Mouse (Mus musculus) hindbrain, embryonic 15.5 days (tissue): ENCODE results near the gene E130114P18Rik. TPM values are rescaled to one million over a fixed set of nuclear protein-coding genes. Genes with fewer than 3 reads are reported as not detected.

Experiments used
- ATAC-seq: fragments of 200-750 bp; cut with Nextera tagmentation; 2 replicates; pipeline ENCODE4 v1.8.0; 2017; ENCODE audit warnings: low read depth, moderate number of reproducible peaks, moderate TSS enrichment; ENCODE audit not compliant: low FRiP score
- H3K27ac ChIP-seq: fragments of 300-500 bp; sonication (generic); replicated peaks from 2 replicates; pipeline ENCODE4 v1.5.1; 2015; ENCODE audit warnings: mild to moderate bottlenecking, inconsistent platforms
- H3K27me3 ChIP-seq: fragments of 300-500 bp; sonication (generic); 2 replicates; pipeline ENCODE4 v1.6.1; 2015; ENCODE audit warnings: control low read depth, inconsistent platforms
- H3K36me3 ChIP-seq: fragments of 300-500 bp; sonication (generic); 2 replicates; pipeline ENCODE4 v1.6.1; 2015; ENCODE audit warnings: control low read depth, inconsistent platforms
- H3K4me1 ChIP-seq: fragments of 300-500 bp; sonication (generic); replicated peaks from 2 replicates; pipeline ENCODE4 v1.6.1; 2015; ENCODE audit warnings: control low read depth, inconsistent platforms
- H3K4me2 ChIP-seq: fragments of 300-500 bp; sonication (generic); 2 replicates; pipeline ENCODE4 v1.6.1; 2015; ENCODE audit warnings: moderate library complexity, mild to moderate bottlenecking, inconsistent platforms
- H3K4me3 ChIP-seq: fragments of 300-500 bp; sonication (generic); 2 replicates; pipeline ENCODE4 v1.5.1; 2015; ENCODE audit warnings: mild to moderate bottlenecking, inconsistent platforms
- H3K9ac ChIP-seq: fragments of 300-500 bp; sonication (generic); 2 replicates; pipeline ENCODE4 v1.6.1; 2015; ENCODE audit warnings: inconsistent platforms
- H3K9me3 ChIP-seq: fragments of 300-500 bp; sonication (generic); 2 replicates; pipeline ENCODE4 v1.6.1; 2016; ENCODE audit warnings: control low read depth, inconsistent platforms
- WGBS: fragments of 180-500 bp; shearing (Covaris S2); methylation state at CpG from one replicate; pipeline ENCODE4 v1.1.7; 2015; 5-methylcytosine and 5-hydroxymethylcytosine counted together
- polyA plus RNA-seq: library from polyadenylated mRNA; unstranded; fragments of >200 nt; fragmentation: Nextera tagmentation; extraction: Ambion mirVana; gene quantifications from 2 replicates; pipeline ENCODE4 v1.2.1, GENCODE M21; 2015

The E130114P18Rik gene
- 20.2 and 23.1 TPM in 2 replicates for polyA plus RNA-seq

DNA sequence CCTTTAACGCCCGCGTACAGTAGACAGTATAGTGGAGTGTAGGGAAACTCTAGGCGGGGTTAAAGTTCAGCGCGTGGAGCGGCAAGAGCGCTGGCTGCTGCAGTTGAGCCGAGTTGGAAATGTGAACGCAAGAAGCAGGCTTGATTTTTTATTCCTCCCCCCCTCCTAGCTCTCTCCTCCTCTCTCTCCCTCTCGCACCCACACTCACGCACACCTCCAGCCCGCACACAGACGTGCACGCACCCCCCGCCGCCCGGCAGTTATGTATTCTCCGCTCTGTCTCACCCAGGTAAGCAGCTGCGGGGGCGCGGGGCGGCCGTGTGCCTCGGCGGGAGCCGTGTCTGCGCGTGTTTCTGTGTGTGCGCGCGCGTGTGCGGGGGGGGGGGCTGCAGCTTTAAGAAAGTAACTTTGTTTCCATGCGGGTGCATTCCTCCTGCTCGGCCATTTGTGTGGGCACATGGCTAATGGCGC is at the start of gene E130114P18Rik:
Gene E130114P18Rik, minus strand, starts transcription at position 373 of the 471 bp plus-strand sequence.
- under 1% methylated on average over 36 of the region's 37 CpGs for WGBS
- peak within 1 kb of the TSS; percentile 86 for H3K4me2 ChIP-seq
- peaks cover 25% of the 10 kb centered on the region for H3K4me1 ChIP-seq
- peak within 1 kb of the TSS; percentile 69 for H3K9ac ChIP-seq
- H3K4me3 ChIP-seq = peak within 1 kb of the TSS; percentile 78
- no peaks in the 10 kb centered on the region for H3K36me3 ChIP-seq
- 0 out of 2 replicates have a peak, but pooled peaks cover 3% of the 10 kb centered on the region for H3K27me3 ChIP-seq
- ATAC-seq = peak; percentile 77
- H3K27ac ChIP-seq = peak within 1 kb of the TSS; percentile 89
- no peaks in the 10 kb centered on the region for H3K9me3 ChIP-seq

DNA sequence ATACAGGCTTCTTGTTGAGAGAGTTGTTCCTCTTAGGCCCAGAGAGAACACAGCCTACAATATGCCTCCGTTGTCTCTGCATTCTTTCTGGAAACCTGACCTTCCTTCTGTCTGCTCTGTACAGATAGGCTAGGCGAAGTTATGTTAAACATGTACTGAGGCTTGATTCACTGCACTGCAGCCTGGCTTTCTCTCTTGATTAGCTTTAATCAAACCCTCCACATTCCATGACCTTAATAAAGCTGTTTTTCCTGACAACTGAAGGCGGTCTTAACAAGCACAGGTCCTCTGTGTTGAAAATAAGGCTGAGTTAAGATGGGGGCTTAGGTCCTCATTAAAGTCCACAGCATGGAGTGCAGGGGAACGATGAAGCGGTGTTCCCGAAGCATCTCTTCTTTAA is 49.2 kb upstream of the E130114P18Rik start:
- no peak overlapping the region for H3K27ac ChIP-seq
- no peaks in the 10 kb centered on the region for H3K27me3 ChIP-seq
- no peak for ATAC-seq
- WGBS = 60% methylated on average over 6 of the region's 6 CpGs
- no peak overlapping the region for H3K4me2 ChIP-seq
- H3K4me1 ChIP-seq = peaks cover 44% of the 10 kb centered on the region
- no peaks in the 10 kb centered on the region for H3K36me3 ChIP-seq
- no peaks in the 10 kb centered on the region for H3K9me3 ChIP-seq
- H3K4me3 ChIP-seq = no peak overlapping the region
- H3K9ac ChIP-seq = no peak overlapping the region

DNA sequence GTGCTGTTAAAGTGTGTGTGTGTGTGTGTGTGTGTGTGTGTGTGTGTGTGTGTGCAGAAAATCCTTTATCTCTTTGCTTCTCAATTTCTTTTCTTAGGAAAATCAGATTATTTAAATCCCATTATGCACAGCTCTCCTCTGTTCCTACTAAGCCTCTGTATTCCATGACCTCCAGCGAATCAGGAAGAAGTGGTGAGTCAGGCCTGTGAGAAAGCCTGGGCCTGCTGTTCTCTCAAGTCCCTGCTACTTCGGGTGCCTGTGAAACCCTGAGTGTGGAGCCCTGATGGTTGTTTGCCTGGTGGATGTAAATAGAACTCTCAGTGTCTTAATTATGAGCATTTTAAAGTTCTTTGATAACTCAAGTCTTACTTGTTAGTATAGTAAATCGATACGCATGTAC is 48.0 kb upstream of the E130114P18Rik start:
- Histone ChIP-seq H3K27me3 (no peaks in the 10 kb centered on the region), H3K27ac (no peak overlapping the region), H3K9ac (no peak overlapping the region), H3K36me3 (no peaks in the 10 kb centered on the region), H3K4me1 (peaks cover 43% of the 10 kb centered on the region), H3K4me3 (no peak overlapping the region), H3K9me3 (no peaks in the 10 kb centered on the region), H3K4me2 (no peak overlapping the region)
- 71% methylated on average over 4 of the region's 4 CpGs for WGBS
- ATAC-seq = no peak

DNA sequence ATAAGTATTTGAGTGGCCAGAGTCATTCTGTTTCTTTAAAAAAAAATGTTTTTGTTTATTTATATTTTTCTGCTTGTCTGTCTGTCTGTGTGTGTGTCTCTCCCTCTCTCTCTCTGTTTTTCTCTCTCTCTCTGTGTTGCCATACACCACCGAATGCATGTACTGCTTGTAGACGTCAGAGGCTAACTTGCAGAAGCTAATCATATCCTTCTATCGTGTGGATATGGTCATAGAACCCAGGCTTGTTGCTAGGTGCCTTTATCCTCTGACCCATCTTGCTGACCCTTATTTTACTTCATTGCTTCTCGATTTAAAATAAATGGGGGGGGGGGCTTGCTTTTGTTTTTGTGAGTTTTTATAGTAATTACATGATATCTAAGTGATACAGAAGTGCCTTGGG is 47.6 kb upstream of the E130114P18Rik start:
- H3K4me1 ChIP-seq = peaks cover 39% of the 10 kb centered on the region
- no peak overlapping the region for H3K27ac ChIP-seq
- WGBS = 58% methylated on average over 4 of the region's 4 CpGs
- no peaks in the 10 kb centered on the region for H3K36me3 ChIP-seq
- ATAC-seq = no peak
- H3K27me3 ChIP-seq = no peaks in the 10 kb centered on the region
- H3K4me2 ChIP-seq = no peak overlapping the region
- H3K9ac ChIP-seq = no peak overlapping the region
- no peaks in the 10 kb centered on the region for H3K9me3 ChIP-seq
- no peak overlapping the region for H3K4me3 ChIP-seq

DNA sequence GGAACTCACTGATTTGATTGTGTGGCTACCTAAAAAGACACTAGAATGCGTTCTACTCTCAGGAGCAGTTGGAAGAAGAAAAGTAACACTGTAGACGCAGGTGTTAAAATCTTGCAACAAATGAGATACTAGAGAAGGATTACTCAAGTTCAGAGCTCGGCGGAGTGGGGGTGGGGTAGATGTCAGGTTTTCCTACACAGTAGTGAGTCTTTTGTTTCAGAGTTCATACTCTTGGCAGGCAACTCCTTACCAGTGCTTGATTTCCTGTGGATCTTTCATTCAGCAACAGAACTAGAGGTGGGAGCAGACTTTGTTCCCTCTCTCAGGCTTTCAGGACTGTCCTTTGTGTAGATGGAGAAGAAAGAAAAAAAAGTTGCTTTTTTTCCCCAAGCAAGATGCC is 46.6 kb upstream of the E130114P18Rik start:
- Histone ChIP-seq H3K27ac (no peak overlapping the region), H3K27me3 (no peaks in the 10 kb centered on the region), H3K4me2 (no peak overlapping the region), H3K9me3 (no peaks in the 10 kb centered on the region), H3K4me1 (peaks cover 33% of the 10 kb centered on the region), H3K4me3 (no peak overlapping the region), H3K36me3 (no peaks in the 10 kb centered on the region), H3K9ac (no peak overlapping the region)
- 55% methylated on average over 4 of the region's 4 CpGs for WGBS
- no peak for ATAC-seq

DNA sequence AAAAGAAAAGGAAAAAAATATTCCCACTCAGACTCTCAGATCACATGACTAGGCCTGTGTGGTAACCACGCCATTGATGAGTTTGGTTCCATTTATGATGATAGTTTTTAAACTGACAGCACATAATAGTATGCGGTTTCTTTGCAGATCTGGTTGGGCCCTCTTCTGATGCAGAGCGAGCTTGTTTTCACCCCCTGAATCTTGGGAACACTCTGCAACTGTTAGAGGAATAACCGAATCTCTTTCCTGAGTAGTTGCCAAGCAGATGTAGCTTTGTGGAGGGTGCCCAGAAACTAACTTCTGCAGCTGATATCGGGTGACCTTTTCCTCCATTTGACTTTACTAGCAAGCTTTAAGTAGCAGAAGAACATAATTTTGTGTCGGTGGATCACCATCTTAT is 45.6 kb upstream of the E130114P18Rik start:
- WGBS = 78% methylated on average over 6 of the region's 6 CpGs
- Histone ChIP-seq H3K36me3 (no peaks in the 10 kb centered on the region), H3K4me2 (no peak overlapping the region), H3K9me3 (no peaks in the 10 kb centered on the region), H3K4me1 (peaks cover 32% of the 10 kb centered on the region), H3K9ac (no peak overlapping the region), H3K4me3 (no peak overlapping the region), H3K27ac (no peak overlapping the region), H3K27me3 (no peaks in the 10 kb centered on the region)
- no peak for ATAC-seq

DNA sequence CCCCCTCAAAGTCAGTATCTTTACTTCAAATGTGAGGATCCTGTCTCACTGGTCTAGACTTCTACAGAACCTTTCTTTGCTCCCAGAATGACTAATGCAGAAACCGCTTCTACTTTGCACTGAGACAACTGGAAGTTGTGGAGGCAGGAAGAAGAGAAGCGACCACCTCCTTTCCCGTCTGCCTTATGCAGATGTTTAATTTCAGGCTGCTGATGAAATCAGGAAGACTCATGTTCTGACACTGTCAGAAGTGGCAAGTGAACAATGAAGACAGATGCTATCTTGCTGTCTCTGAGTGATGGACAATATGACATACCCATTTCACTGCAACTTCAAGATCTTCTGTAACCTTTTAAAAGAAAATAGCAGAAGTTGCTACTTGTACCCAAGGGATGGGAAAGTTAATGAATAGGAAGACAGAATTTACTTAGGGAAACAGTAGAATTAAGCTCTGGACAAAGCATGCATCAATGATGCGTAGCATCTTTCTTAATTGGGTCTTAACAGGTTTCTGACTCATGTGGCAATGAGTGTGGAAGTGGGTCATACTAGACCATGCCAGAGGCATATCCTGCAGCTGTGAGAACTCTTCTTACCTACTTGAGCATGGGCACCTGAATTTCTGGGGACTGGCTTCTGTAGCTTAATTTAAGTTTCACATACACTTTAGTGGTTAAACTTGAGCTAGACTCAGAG is 43.8 kb upstream of the E130114P18Rik start:
- no peaks in the 10 kb centered on the region for H3K36me3 ChIP-seq
- WGBS = 88% methylated on average over 4 of the region's 4 CpGs

DNA sequence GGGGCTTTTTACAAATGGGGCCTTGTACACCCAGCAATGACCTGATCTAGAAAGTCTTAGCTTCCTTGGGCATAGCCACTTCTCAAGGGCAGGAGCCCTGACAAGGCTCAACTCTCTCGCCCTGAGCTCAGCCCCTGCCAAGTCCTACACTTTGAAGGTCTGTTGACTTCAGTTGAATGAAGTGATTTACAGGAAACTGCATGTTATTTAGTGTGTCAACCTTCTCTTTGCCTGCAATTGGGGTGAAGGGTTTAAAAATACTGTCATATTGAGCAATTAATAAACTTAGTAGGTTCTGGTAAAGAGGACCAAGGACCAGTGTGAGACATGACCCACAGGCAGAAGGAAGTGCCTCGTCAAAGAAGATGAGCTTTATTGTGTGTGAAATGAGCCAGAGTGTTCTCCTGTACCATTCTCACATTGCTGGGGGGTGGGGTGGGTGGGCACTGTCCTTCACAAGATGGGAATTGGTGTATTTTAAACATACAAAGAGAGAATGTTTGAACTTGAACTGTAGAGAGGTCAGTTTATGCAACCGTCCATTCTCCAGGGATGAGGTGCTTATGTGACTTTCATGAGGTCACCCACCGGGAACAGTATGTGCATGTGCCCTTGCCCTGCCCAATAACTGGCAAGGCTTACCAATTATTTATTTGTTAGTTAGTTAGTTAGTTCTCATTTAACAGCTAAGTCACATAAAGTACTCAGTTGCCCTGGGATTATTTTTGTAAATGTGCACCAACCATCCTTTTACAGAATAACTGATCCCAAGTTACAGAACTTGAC is 42.8 kb upstream of the E130114P18Rik start:
- H3K4me1 ChIP-seq = peaks cover 23% of the 10 kb centered on the region
- ATAC-seq = no peak

More for the DNA sequence above, 43.8 kb upstream of the E130114P18Rik start:
- Histone ChIP-seq H3K9me3 (no peaks in the 10 kb centered on the region), H3K4me1 (peaks cover 26% of the 10 kb centered on the region), H3K4me3 (no peak overlapping the region), H3K27me3 (no peaks in the 10 kb centered on the region), H3K27ac (no peak overlapping the region), H3K4me2 (no peak overlapping the region), H3K9ac (no peak overlapping the region)
- no peak for ATAC-seq

DNA sequence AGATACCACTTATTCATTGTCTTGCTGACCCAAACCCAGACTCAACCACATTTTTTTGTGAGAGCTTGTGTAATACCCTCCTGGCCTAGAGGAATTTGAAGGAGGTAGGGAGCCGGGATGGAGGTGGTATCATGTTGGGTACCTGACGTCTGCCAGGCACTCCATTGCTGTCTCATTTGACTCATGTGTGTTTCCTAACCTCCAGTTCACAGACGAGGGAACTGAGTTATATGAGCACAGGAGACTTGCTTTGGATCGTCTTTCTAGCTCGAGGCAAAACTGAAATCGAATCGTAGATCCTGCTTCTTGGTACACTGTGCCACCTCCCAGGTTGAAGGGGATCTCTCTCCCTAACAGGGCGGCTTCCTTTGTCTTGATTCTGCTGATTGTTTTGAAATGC is 41.2 kb upstream of the E130114P18Rik start:
- Histone ChIP-seq H3K4me1 (peaks cover 11% of the 10 kb centered on the region), H3K27ac (no peak overlapping the region), H3K9me3 (no peaks in the 10 kb centered on the region), H3K9ac (no peak overlapping the region), H3K4me2 (no peak overlapping the region), H3K27me3 (no peaks in the 10 kb centered on the region), H3K4me3 (no peak overlapping the region), H3K36me3 (no peaks in the 10 kb centered on the region)
- WGBS = 86% methylated on average over 8 of the region's 8 CpGs
- ATAC-seq = no peak

More for the DNA sequence above, 42.8 kb upstream of the E130114P18Rik start:
- Histone ChIP-seq H3K4me3 (no peak overlapping the region), H3K9me3 (no peaks in the 10 kb centered on the region), H3K9ac (no peak overlapping the region), H3K4me2 (no peak overlapping the region), H3K36me3 (no peaks in the 10 kb centered on the region), H3K27me3 (no peaks in the 10 kb centered on the region), H3K27ac (no peak overlapping the region)
- 76% methylated on average over 4 of the region's 4 CpGs for WGBS

DNA sequence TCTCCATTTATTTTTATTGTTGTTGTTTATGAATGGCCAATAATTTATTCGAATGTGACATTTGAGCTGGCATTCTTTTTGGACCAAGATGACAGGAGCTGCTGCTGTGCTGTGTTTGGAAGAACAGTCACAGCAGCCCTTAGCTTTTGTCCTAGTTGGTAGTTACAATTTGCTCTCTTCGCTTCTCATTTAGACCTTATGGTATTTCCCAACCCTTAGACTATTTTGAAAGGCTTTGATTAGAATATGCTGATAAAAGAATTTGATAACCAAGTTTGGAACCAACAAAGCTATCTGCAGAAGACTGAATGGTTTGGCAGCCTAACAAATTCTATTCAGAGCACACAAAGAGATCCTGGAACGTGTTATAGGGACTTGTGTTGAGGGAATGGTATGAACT is 40.6 kb upstream of the E130114P18Rik start:
- H3K4me2 ChIP-seq = no peak overlapping the region
- H3K4me3 ChIP-seq = no peak overlapping the region
- peaks cover 10% of the 10 kb centered on the region; the same call in 1 of the 2 replicates for H3K4me1 ChIP-seq
- no peak overlapping the region for H3K27ac ChIP-seq
- H3K36me3 ChIP-seq = no peaks in the 10 kb centered on the region
- no peaks in the 10 kb centered on the region for H3K9me3 ChIP-seq
- H3K9ac ChIP-seq = no peak overlapping the region
- ATAC-seq = no peak
- no peaks in the 10 kb centered on the region for H3K27me3 ChIP-seq
- WGBS = 72% methylated on average over 3 of the region's 3 CpGs

DNA sequence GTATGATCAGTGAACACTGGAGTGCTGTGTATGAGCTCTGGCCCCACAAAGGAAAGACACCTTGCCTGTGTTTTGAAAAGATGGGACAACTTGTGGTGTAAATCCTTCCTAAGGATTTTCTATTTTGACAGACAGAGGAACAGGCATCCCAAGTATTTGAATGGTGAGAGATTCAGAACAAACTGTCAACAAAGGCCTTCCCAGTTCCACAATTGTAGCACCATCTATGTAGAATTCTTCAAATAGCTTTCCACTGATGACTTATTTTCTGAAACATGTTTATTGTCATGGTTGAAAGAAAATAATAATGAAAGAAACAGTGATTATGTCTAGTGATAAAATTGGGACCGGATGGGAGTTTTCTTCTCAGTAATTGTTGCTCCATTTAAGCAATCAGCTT is 39.9 kb upstream of the E130114P18Rik start:
- no peak overlapping the region for H3K4me2 ChIP-seq
- no peak overlapping the region for H3K4me3 ChIP-seq
- no peak overlapping the region for H3K9ac ChIP-seq
- 77% methylated on average over 1 of the region's 1 CpGs for WGBS
- no peaks in the 10 kb centered on the region for H3K36me3 ChIP-seq
- no peaks in the 10 kb centered on the region for H3K9me3 ChIP-seq
- 0 out of 2 replicates have a peak, but pooled peaks cover 5% of the 10 kb centered on the region for H3K4me1 ChIP-seq
- H3K27ac ChIP-seq = no peak overlapping the region
- no peak for ATAC-seq
- no peaks in the 10 kb centered on the region for H3K27me3 ChIP-seq

DNA sequence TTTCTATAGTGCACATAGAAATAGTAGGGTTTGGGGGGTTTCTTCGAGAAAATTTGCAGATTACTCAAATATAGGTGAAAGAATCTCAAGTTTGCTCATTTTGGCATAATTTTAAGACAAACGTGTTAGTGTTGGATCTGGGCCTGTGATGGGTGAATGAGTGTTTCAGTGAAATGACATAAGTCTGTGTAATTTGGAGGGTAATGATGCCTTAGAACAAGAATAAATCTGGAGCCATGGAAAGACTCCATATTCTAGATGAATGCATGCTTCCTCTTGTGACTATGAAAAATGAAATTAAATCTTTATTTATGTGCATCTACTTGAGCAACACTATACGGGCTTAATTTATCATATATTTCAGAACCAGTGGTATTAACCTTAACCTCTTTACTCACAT is 38.9 kb upstream of the E130114P18Rik start:
- H3K9ac ChIP-seq = no peak overlapping the region
- H3K4me1 ChIP-seq = 0 out of 2 replicates have a peak, but pooled peaks cover 5% of the 10 kb centered on the region
- H3K4me3 ChIP-seq = no peak overlapping the region
- no peak overlapping the region for H3K27ac ChIP-seq
- H3K36me3 ChIP-seq = no peaks in the 10 kb centered on the region
- H3K27me3 ChIP-seq = no peaks in the 10 kb centered on the region
- H3K4me2 ChIP-seq = no peak overlapping the region
- 81% methylated on average over 3 of the region's 3 CpGs for WGBS
- H3K9me3 ChIP-seq = no peaks in the 10 kb centered on the region
- no peak for ATAC-seq
